17 mouse cellular contexts compared by ENCODE assay signal in genomic region chr12:71938513-71938912, GRCm38 (mm10).
A peak's percentile ranks its signal among the peaks of the same experiment; 100 is the strongest.
DNase-seq lines count a peak whose midpoint lies in the region; ATAC-seq lines count a peak whose summit lies in the region.
"Had no signal": no experiment of that assay in that cellular context is flagged by ENCODE, and none has a peak within 500 bp of the region (broad histone marks: within the 10 kb centered on the region; RNA-seq: fewer than 3 reads in every experiment).

No protein-coding gene starts in this region.

- H3K27me3 ChIP-seq in liver, embryonic 11.5 days (replicated peaks; ENCODE audit: control insufficient read depth, insufficient read depth, low read length) = no peaks in the 10 kb centered on the region
- H3K27me3 ChIP-seq: embryonic facial prominence, embryonic 12.5 days; liver, embryonic 12.5 days; neural tube, embryonic 13.5 days had no signal

- no peak overlapping the region for H3K4me2 ChIP-seq in liver, embryonic 11.5 days
- H3K4me2 ChIP-seq: embryonic facial prominence, embryonic 12.5 days; liver, embryonic 12.5 days; neural tube, embryonic 13.5 days had no signal

- no peak overlapping the region for H3K4me3 ChIP-seq in liver, embryonic 11.5 days (ENCODE audit: low read depth, low read length)
- H3K4me3 ChIP-seq: embryonic facial prominence, embryonic 12.5 days; liver, embryonic 12.5 days; neural tube, embryonic 13.5 days had no signal

- ATAC-seq in liver, embryonic 11.5 days (replicated peaks; ENCODE audit: low FRiP score) = no peak
- ATAC-seq: activated CD4-positive, CD25-positive, alpha-beta regulatory T cell, adult 4 months; intestine, postnatal 0 days; liver, embryonic 12.5 days had no signal

- H3K9me3 ChIP-seq in liver, embryonic 11.5 days (ENCODE audit: control insufficient read depth, low read length) = no peaks in the 10 kb centered on the region
- H3K9me3 ChIP-seq: embryonic facial prominence, embryonic 12.5 days; liver, embryonic 12.5 days; neural tube, embryonic 13.5 days had no signal

- peaks cover 8% of the 10 kb centered on the region; the same call in 1 of the 2 replicates for H3K36me3 ChIP-seq in liver, embryonic 11.5 days (ENCODE audit: control insufficient read depth, insufficient read depth, low read length)

- no peak overlapping the region for H3K27ac ChIP-seq in liver, embryonic 11.5 days (ENCODE audit: low read depth, low read length)
- H3K27ac ChIP-seq: embryonic facial prominence, embryonic 12.5 days; kidney, postnatal 0 days; neural tube, embryonic 13.5 days had no signal

- H3K9ac ChIP-seq in liver, embryonic 11.5 days (ENCODE audit: low read depth, low read length) = no peak overlapping the region
- H3K9ac ChIP-seq: embryonic facial prominence, embryonic 12.5 days; liver, embryonic 12.5 days; neural tube, embryonic 13.5 days had no signal

- peaks cover 17% of the 10 kb centered on the region for H3K4me1 ChIP-seq in liver, embryonic 11.5 days (replicated peaks; ENCODE audit: control insufficient read depth, insufficient read depth, low read length)
- H3K4me1 ChIP-seq: embryonic facial prominence, embryonic 12.5 days had no signal

- WGBS in liver, embryonic 11.5 days = 89% methylated on average over 5 of the region's 5 CpGs

- peak; percentile 20 for DNase-seq in gastrocnemius, postnatal 25 days
- no peak for DNase-seq in gastrocnemius, adult 18-20 months (ENCODE audit: low spot score)
- DNase-seq in brain, adult 2 months (ENCODE audit: low read depth, low spot score) = peak; percentile 38
- peak; percentile 73 for DNase-seq in heart, adult 9 months (ENCODE audit: low spot score in 2 of 2)
- DNase-seq in heart, postnatal 10 days = peak; percentile 48 to 72
- no peak for DNase-seq in urinary bladder, adult 18-20 months (ENCODE audit: low spot score in 2 of 2)
- no peak for DNase-seq in liver, embryonic 11.5 days (ENCODE audit: low spot score)
- DNase-seq: cerebellum, postnatal 36 days; layer of hippocampus, adult 9-11 months; spleen, adult 18-20 months; thymus, postnatal 14 days had no signal

- intact Hi-C loops in heart, postnatal 10 days (cut with DNase I) = loop anchor here (2.0 kb wide), 2 partner anchors 42 to 108 kb away; partner anchors contain the start of gene Daam1

Comparison
In these comparisons a context has a peak if more than half of its experiments do, and no peak if none do; other contexts are left out.
1. DNase-seq: peak in gastrocnemius, postnatal 25 days (single experiment), brain, adult 2 months (single experiment), heart, adult 9 months (2 of 2) and heart, postnatal 10 days (2 of 2); none in gastrocnemius, adult 18-20 months (single experiment), urinary bladder, adult 18-20 months (0 of 2) and liver, embryonic 11.5 days (single experiment).